Mouse (Mus musculus): ENCODE results near the gene Apopt1. TPM values are rescaled to one million over a fixed set of nuclear protein-coding genes. Genes with fewer than 3 reads are reported as not detected.

Apopt1 gene
- polyA plus RNA-seq, 1 experiment from 2014 or later = 62.1 TPM

- WGBS = 0% methylated on average over 31 of the region's 31 CpGs
- peak; percentile 86 for ATAC-seq (ENCODE audit: low FRiP score)
- peak within 1 kb of the TSS; percentile 91 for H3K4me3 ChIP-seq
- peaks cover 43% of the 10 kb centered on the region for H3K4me1 ChIP-seq (replicated peaks)
- peaks cover 19% of the 10 kb centered on the region for H3K36me3 ChIP-seq
- peak within 1 kb of the TSS; percentile 99 for H3K9ac ChIP-seq
- peak within 1 kb of the TSS; percentile 95 for H3K4me2 ChIP-seq
- peaks cover 11% of the 10 kb centered on the region for H3K27me3 ChIP-seq
- H3K9me3 ChIP-seq = no peaks in the 10 kb centered on the region
- peak within 1 kb of the TSS; percentile 97 for H3K27ac ChIP-seq
Observed at GRCm38 (mm10) chr12:111672176-111672575, 40.9 kb upstream of the Apopt1 start, which contains the start of gene Ckb. Gene Ckb, minus strand, starts transcription at chr12:111672338.

- Histone ChIP-seq H3K27ac (peak overlapping the region; percentile 97), H3K9ac (peak overlapping the region; percentile 99), H3K27me3 (peaks cover 11% of the 10 kb centered on the region), H3K9me3 (no peaks in the 10 kb centered on the region), H3K4me1 (replicated peaks) (peaks cover 48% of the 10 kb centered on the region), H3K36me3 (peaks cover 16% of the 10 kb centered on the region), H3K4me2 (peak overlapping the region; percentile 95), H3K4me3 (peak overlapping the region; percentile 91)
- ATAC-seq (ENCODE audit: low FRiP score) = peak; percentile 37
- WGBS = 9% methylated on average over 12 of the region's 12 CpGs
Observed at GRCm38 (mm10) chr12:111672581-111672980, 40.5 kb upstream of the Apopt1 start.

- H3K27me3 ChIP-seq = peaks cover 11% of the 10 kb centered on the region
- H3K36me3 ChIP-seq = peaks cover 5% of the 10 kb centered on the region; the same call in 1 of the 2 replicates
- no peak overlapping the region for H3K4me2 ChIP-seq
- no peaks in the 10 kb centered on the region for H3K9me3 ChIP-seq
- peaks cover 42% of the 10 kb centered on the region for H3K4me1 ChIP-seq (replicated peaks)
- 70% methylated on average over 2 of the region's 2 CpGs for WGBS
- no peak overlapping the region for H3K4me3 ChIP-seq
- no peak overlapping the region for H3K9ac ChIP-seq
- H3K27ac ChIP-seq = no peak overlapping the region
- ATAC-seq (ENCODE audit: low FRiP score) = no peak
Observed at GRCm38 (mm10) chr12:111674850-111675486, 38.1 kb upstream of the Apopt1 start.

GRCm38 (mm10) chr12:111675797-111676580, 37.1 kb upstream of the Apopt1 start:
- peaks cover 11% of the 10 kb centered on the region for H3K27me3 ChIP-seq
- H3K9me3 ChIP-seq = no peaks in the 10 kb centered on the region
- no peak overlapping the region for H3K27ac ChIP-seq
- H3K9ac ChIP-seq = no peak overlapping the region; the same call in 1 of the 2 replicates
- ATAC-seq (ENCODE audit: low FRiP score) = no peak
- no peak overlapping the region for H3K4me3 ChIP-seq
- 85% methylated on average over 6 of the region's 6 CpGs for WGBS
- peaks cover 10% of the 10 kb centered on the region; the same call in 1 of the 2 replicates for H3K36me3 ChIP-seq
- H3K4me2 ChIP-seq = no peak overlapping the region
- peaks cover 31% of the 10 kb centered on the region for H3K4me1 ChIP-seq (replicated peaks)

GRCm38 (mm10) chr12:111677421-111677820, 35.6 kb upstream of the Apopt1 start:
- H3K9me3 ChIP-seq = no peaks in the 10 kb centered on the region
- peak overlapping the region; percentile 90 for H3K4me3 ChIP-seq
- 12% methylated on average over 5 of the region's 5 CpGs for WGBS
- H3K4me1 ChIP-seq (replicated peaks) = peaks cover 31% of the 10 kb centered on the region
- peaks cover 23% of the 10 kb centered on the region for H3K36me3 ChIP-seq
- peak overlapping the region; percentile 99 for H3K4me2 ChIP-seq
- H3K27ac ChIP-seq = peak overlapping the region; percentile 97
- ATAC-seq (ENCODE audit: low FRiP score) = peak; percentile 11; the same call in 1 of the 2 replicates
- peak overlapping the region; percentile 88 for H3K9ac ChIP-seq
- H3K27me3 ChIP-seq = peaks cover 11% of the 10 kb centered on the region

- H3K4me3 ChIP-seq = peak within 1 kb of the TSS; percentile 90
- peak within 1 kb of the TSS; percentile 88 for H3K9ac ChIP-seq
- no peaks in the 10 kb centered on the region for H3K9me3 ChIP-seq
- peaks cover 27% of the 10 kb centered on the region for H3K36me3 ChIP-seq
- H3K27me3 ChIP-seq = peaks cover 11% of the 10 kb centered on the region
- ATAC-seq (ENCODE audit: low FRiP score) = peak; percentile 90
- peaks cover 25% of the 10 kb centered on the region for H3K4me1 ChIP-seq (replicated peaks)
- WGBS = under 1% methylated on average over 51 of the region's 51 CpGs
- H3K4me2 ChIP-seq = peak within 1 kb of the TSS; percentile 99
- H3K27ac ChIP-seq = peak within 1 kb of the TSS; percentile 97
Observed at GRCm38 (mm10) chr12:111677882-111678669, 35.0 kb upstream of the Apopt1 start, which contains the start of gene Trmt61a. Gene Trmt61a, plus strand, starts transcription at chr12:111678105.

GRCm38 (mm10) chr12:111678670-111678933, 34.5 kb upstream of the Apopt1 start:
- no peak for ATAC-seq (ENCODE audit: low FRiP score)
- H3K9ac ChIP-seq = peak overlapping the region; percentile 88

GRCm38 (mm10) chr12:111678997-111679396, 34.1 kb upstream of the Apopt1 start:
- Histone ChIP-seq H3K9ac (peak overlapping the region; percentile 88), H3K4me2 (peak overlapping the region; percentile 99), H3K27ac (no peak overlapping the region), H3K36me3 (peaks cover 33% of the 10 kb centered on the region), H3K4me3 (peak overlapping the region; percentile 90), H3K27me3 (peaks cover 9% of the 10 kb centered on the region), H3K4me1 (replicated peaks) (peaks cover 25% of the 10 kb centered on the region), H3K9me3 (no peaks in the 10 kb centered on the region)
- WGBS = 59% methylated on average over 7 of the region's 7 CpGs
- no peak for ATAC-seq (ENCODE audit: low FRiP score)

More at GRCm38 (mm10) chr12:111678670-111678933, 34.5 kb upstream of the Apopt1 start:
- WGBS = 8% methylated on average over 13 of the region's 13 CpGs
- Histone ChIP-seq H3K4me1 (replicated peaks) (peaks cover 25% of the 10 kb centered on the region), H3K36me3 (peaks cover 29% of the 10 kb centered on the region), H3K4me3 (peak overlapping the region; percentile 90), H3K9me3 (no peaks in the 10 kb centered on the region), H3K27me3 (peaks cover 11% of the 10 kb centered on the region), H3K4me2 (peak overlapping the region; percentile 99), H3K27ac (no peak overlapping the region)

- 94% methylated on average over 13 of the region's 13 CpGs for WGBS
- Histone ChIP-seq H3K36me3 (peaks cover 36% of the 10 kb centered on the region), H3K9ac (no peak overlapping the region), H3K4me2 (no peak overlapping the region), H3K4me3 (no peak overlapping the region), H3K4me1 (replicated peaks) (peaks cover 25% of the 10 kb centered on the region), H3K27ac (no peak overlapping the region), H3K27me3 (no peaks in the 10 kb centered on the region), H3K9me3 (no peaks in the 10 kb centered on the region)
- no peak for ATAC-seq (ENCODE audit: low FRiP score)
Observed at GRCm38 (mm10) chr12:111680661-111681060, 32.4 kb upstream of the Apopt1 start.

GRCm38 (mm10) chr12:111681305-111681704, 31.8 kb upstream of the Apopt1 start:
- H3K9me3 ChIP-seq = no peaks in the 10 kb centered on the region
- peaks cover 36% of the 10 kb centered on the region for H3K36me3 ChIP-seq
- H3K4me2 ChIP-seq = no peak overlapping the region
- ATAC-seq (ENCODE audit: low FRiP score) = no peak
- peaks cover 25% of the 10 kb centered on the region for H3K4me1 ChIP-seq (replicated peaks)
- H3K27ac ChIP-seq = no peak overlapping the region
- 92% methylated on average over 8 of the region's 8 CpGs for WGBS
- H3K4me3 ChIP-seq = no peak overlapping the region
- no peaks in the 10 kb centered on the region for H3K27me3 ChIP-seq
- H3K9ac ChIP-seq = no peak overlapping the region

GRCm38 (mm10) chr12:111682003-111682402, 31.1 kb upstream of the Apopt1 start:
- no peak overlapping the region for H3K4me2 ChIP-seq
- WGBS = 84% methylated on average over 5 of the region's 5 CpGs
- ATAC-seq (ENCODE audit: low FRiP score) = no peak
- H3K4me3 ChIP-seq = no peak overlapping the region
- H3K27me3 ChIP-seq = no peaks in the 10 kb centered on the region
- H3K9ac ChIP-seq = 0 out of 2 replicates have a peak overlapping the region, but pooled peaks have one; percentile 19
- H3K27ac ChIP-seq = no peak overlapping the region
- H3K4me1 ChIP-seq (replicated peaks) = peaks cover 27% of the 10 kb centered on the region
- peaks cover 36% of the 10 kb centered on the region for H3K36me3 ChIP-seq
- H3K9me3 ChIP-seq = no peaks in the 10 kb centered on the region

GRCm38 (mm10) chr12:111682806-111683205, 30.3 kb upstream of the Apopt1 start:
- H3K9me3 ChIP-seq = no peaks in the 10 kb centered on the region
- no peak overlapping the region for H3K27ac ChIP-seq
- peaks cover 36% of the 10 kb centered on the region for H3K36me3 ChIP-seq
- 61% methylated on average over 5 of the region's 5 CpGs for WGBS
- H3K4me3 ChIP-seq = no peak overlapping the region
- H3K4me2 ChIP-seq = no peak overlapping the region
- H3K27me3 ChIP-seq = no peaks in the 10 kb centered on the region
- peaks cover 28% of the 10 kb centered on the region for H3K4me1 ChIP-seq (replicated peaks)
- no peak for ATAC-seq (ENCODE audit: low FRiP score)
- H3K9ac ChIP-seq = peak overlapping the region; percentile 15; the same call in 1 of the 2 replicates
